Mouse (Mus musculus): ENCODE measurements around the gene Slc25a47.

- TF ChIP-seq CTCF (IDR thresholded peaks at IDR 0.05; ENCODE audit: low read depth) (no peak), EP300 (optimal IDR thresholded peaks at IDR 0.05) (no peak)
Observed at GRCm38 (mm10) chr12:108894432-108894816, 58.6 kb downstream of the Slc25a47 start.
